Mouse (Mus musculus): ENCODE data around the gene Ntsr2.

The Ntsr2 gene

GRCm38 (mm10) chr12:16653332-16654093 lies at the start of gene Ntsr2:
Gene Ntsr2, plus strand, starts transcription at chr12:16653382.
- DNase-seq (ENCODE audit: low read depth, low spot score), result no peak

GRCm38 (mm10) chr12:16605624-16606023 lies 47.6 kb upstream of the Ntsr2 start:
- no peak for DNase-seq (ENCODE audit: low read depth, low spot score)

GRCm38 (mm10) chr12:16610936-16611335 lies 42.2 kb upstream of the Ntsr2 start, which contains the start of gene Lpin1:
Gene Lpin1, minus strand, starts transcription at chr12:16610966.
- no peak for DNase-seq (ENCODE audit: low read depth, low spot score)

GRCm38 (mm10) chr12:16614556-16614955 lies 38.6 kb upstream of the Ntsr2 start:
- DNase-seq (ENCODE audit: low read depth, low spot score), result no peak

GRCm38 (mm10) chr12:16615738-16616137 lies 37.4 kb upstream of the Ntsr2 start:
- no peak for DNase-seq (ENCODE audit: low read depth, low spot score)

- DNase-seq (ENCODE audit: low read depth, low spot score), result no peak
Observed at GRCm38 (mm10) chr12:16618512-16619274, 34.5 kb upstream of the Ntsr2 start.

- no peak for DNase-seq (ENCODE audit: low read depth, low spot score)
Observed at GRCm38 (mm10) chr12:16619453-16619852, 33.7 kb upstream of the Ntsr2 start.

- no peak for DNase-seq (ENCODE audit: low read depth, low spot score)
Observed at GRCm38 (mm10) chr12:16620230-16620629, 33.0 kb upstream of the Ntsr2 start.

GRCm38 (mm10) chr12:16630152-16630865 lies 22.9 kb upstream of the Ntsr2 start:
- no peak for DNase-seq (ENCODE audit: low read depth, low spot score)

- DNase-seq (ENCODE audit: low read depth, low spot score), result no peak
Observed at GRCm38 (mm10) chr12:16630866-16631185, 22.4 kb upstream of the Ntsr2 start.

GRCm38 (mm10) chr12:16631423-16631822 lies 21.8 kb upstream of the Ntsr2 start:
- DNase-seq (ENCODE audit: low read depth, low spot score), result no peak

GRCm38 (mm10) chr12:16633235-16633634 lies 19.9 kb upstream of the Ntsr2 start:
- no peak for DNase-seq (ENCODE audit: low read depth, low spot score)

- no peak for DNase-seq (ENCODE audit: low read depth, low spot score)
Observed at GRCm38 (mm10) chr12:16634075-16634813, 18.9 kb upstream of the Ntsr2 start.

- no peak for DNase-seq (ENCODE audit: low read depth, low spot score)
Observed at GRCm38 (mm10) chr12:16635816-16636215, 17.4 kb upstream of the Ntsr2 start.

- DNase-seq (ENCODE audit: low read depth, low spot score), result no peak
Observed at GRCm38 (mm10) chr12:16639078-16639771, 14.0 kb upstream of the Ntsr2 start.

- no peak for DNase-seq (ENCODE audit: low read depth, low spot score)
Observed at GRCm38 (mm10) chr12:16640075-16640474, 13.1 kb upstream of the Ntsr2 start.

- DNase-seq (ENCODE audit: low read depth, low spot score), result no peak
Observed at GRCm38 (mm10) chr12:16642000-16642399, 11.2 kb upstream of the Ntsr2 start.

- no peak for DNase-seq (ENCODE audit: low read depth, low spot score)
Observed at GRCm38 (mm10) chr12:16643508-16644345, 9.5 kb upstream of the Ntsr2 start.

- DNase-seq (ENCODE audit: low read depth, low spot score), result no peak
Observed at GRCm38 (mm10) chr12:16644698-16645097, 8.5 kb upstream of the Ntsr2 start.

- no peak for DNase-seq (ENCODE audit: low read depth, low spot score)
Observed at GRCm38 (mm10) chr12:16646780-16647409, 6.3 kb upstream of the Ntsr2 start.
